12 mouse cellular contexts compared by ENCODE assay signal in genomic region chr7:126643244-126643617, GRCm38 (mm10). TPM values are rescaled to one million over a fixed set of nuclear protein-coding genes. Genes with fewer than 3 reads are reported as not detected.
A peak's percentile ranks its signal among the peaks of the same experiment; 100 is the strongest.
DNase-seq lines count a peak whose midpoint lies in the region; ATAC-seq lines count a peak whose summit lies in the region.
"Not testable (repeated sequence)": the region's sequence is repeated elsewhere in the genome, so short reads cannot be mapped to it uniquely, and the experiment has no call there.
"Had no signal": no experiment of that assay in that cellular context is flagged by ENCODE, and none has a peak within 500 bp of the region (broad histone marks: within the 10 kb centered on the region; RNA-seq: fewer than 3 reads in every experiment).

No protein-coding gene starts in this region.

- not testable (repeated sequence) for H3K9me3 ChIP-seq in intestine, embryonic 16.5 days (ENCODE audit: control insufficient read depth, low read length)

- peak; percentile 63 for DNase-seq in CD4-positive helper T cell, adult 2 months (ENCODE audit: low read depth, low spot score)
- peak; percentile 58 for DNase-seq in cerebellum, adult 9-11 months
- DNase-seq in gastrocnemius, postnatal 10 days: peak; percentile 17
- peak; percentile 27 to 44 for DNase-seq in left cerebral cortex, postnatal 14 days (ENCODE audit: low spot score in 2 of 2)
- DNase-seq in lung, postnatal 10 days: peak; percentile 73
- peak; percentile 63 for DNase-seq in splenic B cell, adult 2 months (ENCODE audit: low read depth, low spot score)

- not testable (repeated sequence) for H3K27ac ChIP-seq in intestine, embryonic 16.5 days (ENCODE audit: low read length)

- WGBS in intestine, embryonic 16.5 days: 60% methylated on average over 3 of the region's 3 CpGs

- intact Hi-C loops in left cerebral cortex, postnatal 14 days (cut with DNase I): not testable (repeated sequence)

- not testable (repeated sequence) for H3K4me3 ChIP-seq in intestine, embryonic 16.5 days (ENCODE audit: low read length)

- not testable (repeated sequence) for H3K9ac ChIP-seq in intestine, embryonic 16.5 days (ENCODE audit: low read depth, low read length)

- not testable (repeated sequence) for H3K27me3 ChIP-seq in intestine, embryonic 16.5 days (replicated peaks; ENCODE audit: control insufficient read depth, insufficient read depth, low read length); splenic B cell, adult 2 months (ENCODE audit: control insufficient read depth, insufficient read depth, low read length, poor library complexity, severe bottlenecking)

- H3K36me3 ChIP-seq in intestine, embryonic 16.5 days (ENCODE audit: control insufficient read depth, insufficient read depth, low read length); splenic B cell, adult 2 months (ENCODE audit: control insufficient read depth, insufficient read depth, low read length, poor library complexity, severe bottlenecking): not testable (repeated sequence)

- peak; percentile 46 for ATAC-seq in activated CD4-positive, CD25-positive, alpha-beta regulatory T cell, adult 4 months
- 0 out of 2 replicates have a peak, but pooled peaks have one; percentile 21 for ATAC-seq in intestine, embryonic 16.5 days

- H3K4me1 ChIP-seq in intestine, embryonic 16.5 days (ENCODE audit: control insufficient read depth, insufficient read depth, low read length): not testable (repeated sequence)

- not testable (repeated sequence) for H3K4me2 ChIP-seq in intestine, embryonic 16.5 days (ENCODE audit: low read depth, low read length)

RNA-seq across cellular contexts. Expression of gene Sgf29, which starts 5.9 kb away (rescaled TPM):
- polyA plus RNA-seq in activated CD4-positive, CD25-positive, alpha-beta regulatory T cell, adult 4 months (2017; shearing (Covaris generic)): 100 to 1,000 TPM in 1 of 2 experiments, 10 to 100 TPM in 1; 73.9 to 103 TPM
- total RNA-seq in gastrocnemius, postnatal 10 days (2021): 10 to 100 TPM; 21.9 to 22.9 TPM
- 42.7 and 49.8 TPM in 2 replicates for polyA plus RNA-seq in intestine, embryonic 16.5 days (2015; fragmentation: Nextera tagmentation; extraction: Ambion mirVana)
- 10 to 100 TPM; 32.0 to 33.8 TPM for total RNA-seq in left cerebral cortex, postnatal 14 days (2021)

RNA-seq across cellular contexts. Expression of gene Nupr1, which starts 12.6 kb away (rescaled TPM):
- polyA plus RNA-seq in activated CD4-positive, CD25-positive, alpha-beta regulatory T cell, adult 4 months (2017; shearing (Covaris generic)): under 1 TPM in 1 of 2 experiments, not detected in 1; 0.54 TPM
- 10 to 100 TPM; 19.0 to 25.3 TPM for total RNA-seq in gastrocnemius, postnatal 10 days (2021)
- polyA plus RNA-seq in intestine, embryonic 16.5 days (2015; fragmentation: Nextera tagmentation; extraction: Ambion mirVana): 70.8 and 73.3 TPM in 2 replicates
- total RNA-seq in left cerebral cortex, postnatal 14 days (2021): 10 to 100 TPM; 11.5 to 15.9 TPM

RNA-seq across cellular contexts. Expression of gene Sult1a1, which starts 33.0 kb away (rescaled TPM):
- under 1 TPM in 1 of 2 experiments, not detected in 1; 0.42 TPM for polyA plus RNA-seq in activated CD4-positive, CD25-positive, alpha-beta regulatory T cell, adult 4 months (2017; shearing (Covaris generic))
- 10 to 100 TPM; 13.8 to 24.7 TPM for total RNA-seq in gastrocnemius, postnatal 10 days (2021)
- polyA plus RNA-seq in intestine, embryonic 16.5 days (2015; fragmentation: Nextera tagmentation; extraction: Ambion mirVana): 7.5 and 7.6 TPM in 2 replicates
- 10 to 100 TPM in 1 of 2 experiments, 1 to 10 TPM in 1; 6.7 to 12.7 TPM for total RNA-seq in left cerebral cortex, postnatal 14 days (2021)

RNA-seq across cellular contexts. Expression of gene Il27, which starts 48.5 kb away (rescaled TPM):
- not detected for polyA plus RNA-seq in activated CD4-positive, CD25-positive, alpha-beta regulatory T cell, adult 4 months (2017; shearing (Covaris generic))
- total RNA-seq in gastrocnemius, postnatal 10 days (2021): not detected
- not detected in 2 replicates for polyA plus RNA-seq in intestine, embryonic 16.5 days (2015; fragmentation: Nextera tagmentation; extraction: Ambion mirVana)
- total RNA-seq in left cerebral cortex, postnatal 14 days (2021): not detected
- polyA plus RNA-seq: embryonic facial prominence, embryonic 10.5 days; heart, embryonic 12.5 days; limb, embryonic 15.5 days; testis, adult 2 months had no signal

RNA-seq across cellular contexts. Expression of gene Bola2, which starts 52.0 kb away (rescaled TPM):
- polyA plus RNA-seq in activated CD4-positive, CD25-positive, alpha-beta regulatory T cell, adult 4 months (2017; shearing (Covaris generic)): 100 to 1,000 TPM in 1 of 2 experiments, 10 to 100 TPM in 1; 90.0 to 201 TPM
- 10 to 100 TPM; 53.6 to 54.4 TPM for total RNA-seq in gastrocnemius, postnatal 10 days (2021)
- polyA plus RNA-seq in intestine, embryonic 16.5 days (2015; fragmentation: Nextera tagmentation; extraction: Ambion mirVana): 111 and 112 TPM in 2 replicates
- total RNA-seq in left cerebral cortex, postnatal 14 days (2021): 100 to 1,000 TPM; 108 to 113 TPM

Comparison
In these comparisons a context has a peak if more than half of its experiments do, and no peak if none do; other contexts are left out.
1. DNase-seq: peak in every context shown above with its lines; median percentile 73 in lung, postnatal 10 days; 63 in CD4-positive helper T cell, adult 2 months; 63 in splenic B cell, adult 2 months; 58 in cerebellum, adult 9-11 months; 36 in left cerebral cortex, postnatal 14 days; 17 in gastrocnemius, postnatal 10 days.